Mouse (Mus musculus) cerebellum, adult 2 months (tissue): ENCODE results near the gene Adgrl2. TPM values are rescaled to one million over a fixed set of nuclear protein-coding genes. Genes with fewer than 3 reads are reported as not detected.

Experiments used
- DNase-seq, 2 experiments: peaks; one replicate each; pipeline ENCODE4 v3.0.0; 2021
- H3K27ac ChIP-seq: fragments of 200-500 bp; 2 replicates; pipeline ENCODE4 v1.5.1; 2012; ENCODE audit warnings: low read length, control low read depth, inconsistent platforms; ENCODE audit not compliant: insufficient read depth
- H3K27me3 ChIP-seq: fragments of 200-500 bp; 2 replicates; pipeline ENCODE4 v1.6.1; 2012; ENCODE audit warnings: inconsistent platforms, mild to moderate bottlenecking, low read length, moderate library complexity; ENCODE audit not compliant: control insufficient read depth, insufficient read depth
- H3K4me1 ChIP-seq: fragments of 200-500 bp; 2 replicates; pipeline ENCODE4 v1.6.1; 2011; ENCODE audit warnings: low read length; ENCODE audit not compliant: control insufficient read depth, insufficient read depth
- H3K4me3 ChIP-seq: fragments of 200-500 bp; replicated peaks from 2 replicates; pipeline ENCODE3; 2011; ENCODE audit warnings: mild to moderate bottlenecking, low read depth, low read length, control low read depth; ENCODE audit not compliant: insufficient read depth
- CTCF ChIP-seq: fragments of 200-500 bp; IDR thresholded peaks from 2 replicates; pipeline ENCODE4 v1.5.1; 2011; ENCODE audit warnings: low read depth, mild to moderate bottlenecking, control low read depth, low read length, moderate library complexity, borderline replicate concordance; ENCODE audit not compliant: insufficient read depth
- POLR2A ChIP-seq: fragments of 200-500 bp; IDR thresholded peaks from 2 replicates; pipeline ENCODE4 v1.6.1; 2011; ENCODE audit warnings: low read length, control low read depth, borderline replicate concordance; ENCODE audit not compliant: insufficient read depth
- WGBS: fragments of 180-500 bp; shearing (Covaris S2); methylation state at CpG from one replicate; pipeline ENCODE4 v1.1.7; 2018; 5-methylcytosine and 5-hydroxymethylcytosine counted together
- polyA plus RNA-seq: library from polyadenylated mRNA; depleted of rRNA; stranded (reverse); fragments of >200 nt; gene quantifications from 2 replicates; pipeline ENCODE4 v1.2.3, GENCODE M21; 2012

Adgrl2 gene
- polyA plus RNA-seq, 1 experiment = 39.1 TPM

DNA sequence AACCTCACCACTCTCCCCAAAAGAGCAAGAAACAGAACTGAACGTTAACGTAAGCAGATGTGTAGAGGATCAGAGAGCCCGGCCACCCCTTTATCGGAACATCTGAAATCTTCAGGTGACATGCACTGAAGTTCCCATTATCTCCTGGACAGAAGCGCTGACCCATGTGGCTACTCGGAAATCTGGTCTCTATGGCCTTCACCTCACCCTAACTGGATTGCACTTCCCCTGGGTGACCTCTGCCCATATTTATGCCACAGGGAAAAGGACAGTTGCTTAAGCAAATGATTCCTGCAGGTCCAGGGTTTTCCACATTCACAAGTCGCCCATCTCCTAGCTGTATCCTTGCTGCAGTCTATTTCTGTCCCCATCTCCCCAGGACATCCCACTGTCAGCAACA is 84.9 kb downstream of the Adgrl2 start:
- no peak overlapping the region for H3K4me3 ChIP-seq
- no peak overlapping the region for H3K27ac ChIP-seq
- H3K4me1 ChIP-seq = no peaks in the 10 kb centered on the region
- H3K27me3 ChIP-seq = no peaks in the 10 kb centered on the region
- 89% methylated on average over 7 of the region's 7 CpGs for WGBS
- TF ChIP-seq POLR2A = no peak
- DNase-seq = no peak

DNA sequence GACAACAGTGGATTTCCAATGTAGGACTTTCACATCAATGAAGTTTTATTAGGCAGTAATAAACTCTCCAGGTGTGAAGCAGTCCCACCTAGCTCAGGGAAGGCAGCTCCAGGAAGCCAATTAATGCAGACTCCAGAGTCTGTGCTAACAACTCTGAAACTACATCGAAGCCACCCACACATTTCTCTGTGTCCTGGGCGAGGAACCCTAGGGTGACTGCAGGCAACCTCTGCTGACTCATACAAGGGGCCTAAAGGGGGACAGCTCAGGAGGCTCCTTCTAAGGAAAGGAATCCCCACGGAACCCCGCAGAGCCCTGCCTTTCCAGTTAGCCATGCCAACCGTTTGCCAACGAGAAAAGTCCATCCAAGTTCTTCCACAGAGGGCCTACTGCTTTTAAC is 90.5 kb downstream of the Adgrl2 start:
- Histone ChIP-seq H3K27ac (no peak overlapping the region), H3K27me3 (no peaks in the 10 kb centered on the region), H3K4me3 (no peak overlapping the region), H3K4me1 (no peaks in the 10 kb centered on the region)
- WGBS = 57% methylated on average over 6 of the region's 6 CpGs
- no peak for DNase-seq
- TF ChIP-seq CTCF = no peak
- TF ChIP-seq POLR2A = no peak

DNA sequence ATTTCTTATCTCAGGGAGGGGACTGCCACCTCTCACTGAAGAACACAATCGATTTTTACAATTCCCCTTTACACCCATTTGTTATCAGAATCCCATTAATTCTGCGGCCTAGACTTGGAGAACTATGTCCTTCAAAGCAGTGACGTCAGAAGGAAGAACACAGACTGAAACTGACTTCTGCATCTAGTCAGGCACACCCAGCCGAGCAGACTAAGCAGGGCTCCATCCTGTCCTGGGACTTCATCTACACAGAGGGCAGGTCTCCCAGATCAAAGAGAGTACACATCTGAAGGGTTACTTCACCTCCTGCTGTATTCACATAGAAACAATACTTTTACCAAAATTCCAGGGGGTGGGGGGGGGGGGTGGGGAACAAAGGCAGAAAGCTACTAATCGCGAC is 90.9 kb downstream of the Adgrl2 start:
- TF ChIP-seq POLR2A (no peak), CTCF (no peak)
- Histone ChIP-seq H3K4me3 (no peak overlapping the region), H3K27me3 (no peaks in the 10 kb centered on the region), H3K4me1 (no peaks in the 10 kb centered on the region), H3K27ac (no peak overlapping the region)
- 76% methylated on average over 6 of the region's 6 CpGs for WGBS
- DNase-seq = no peak

DNA sequence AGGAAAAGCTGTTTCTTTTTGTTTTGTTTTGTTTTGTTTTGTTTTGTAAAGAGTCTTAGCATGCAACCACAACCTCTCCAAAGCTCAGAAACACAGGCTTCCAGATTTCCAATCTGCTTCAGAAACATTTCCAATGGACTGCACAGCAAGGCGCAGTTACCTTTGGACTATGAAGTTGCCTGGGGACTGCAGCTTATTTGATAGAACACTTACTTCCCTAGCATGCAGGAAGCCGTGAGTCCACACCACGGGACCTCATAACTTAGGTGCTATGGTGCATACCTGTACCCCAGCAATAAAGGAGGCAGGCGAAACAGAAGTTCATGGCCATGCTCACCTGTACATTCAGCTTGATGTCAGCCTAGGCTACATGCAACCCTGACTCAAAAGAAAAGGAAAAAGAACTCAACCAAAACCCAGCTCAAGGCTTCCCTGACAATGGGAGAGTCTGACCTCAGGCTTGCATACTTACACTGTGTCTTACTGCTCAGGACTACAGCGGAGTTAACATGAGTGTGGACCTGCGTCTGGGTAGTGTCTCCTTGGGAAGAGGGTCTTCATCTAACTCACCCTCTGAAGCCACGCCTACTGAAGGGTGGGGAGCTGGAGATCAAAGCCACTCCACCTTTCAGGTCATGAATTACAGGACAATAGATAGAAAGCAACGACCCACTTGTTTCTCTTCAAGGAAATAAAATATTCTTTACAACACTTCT is 91.7 kb downstream of the Adgrl2 start:
- DNase-seq = no peak
- H3K27ac ChIP-seq = no peak overlapping the region
- no peaks in the 10 kb centered on the region for H3K4me1 ChIP-seq
- H3K27me3 ChIP-seq = no peaks in the 10 kb centered on the region
- H3K4me3 ChIP-seq = no peak overlapping the region
- WGBS = 82% methylated on average over 8 of the region's 8 CpGs
- TF ChIP-seq POLR2A (no peak), CTCF (no peak)

DNA sequence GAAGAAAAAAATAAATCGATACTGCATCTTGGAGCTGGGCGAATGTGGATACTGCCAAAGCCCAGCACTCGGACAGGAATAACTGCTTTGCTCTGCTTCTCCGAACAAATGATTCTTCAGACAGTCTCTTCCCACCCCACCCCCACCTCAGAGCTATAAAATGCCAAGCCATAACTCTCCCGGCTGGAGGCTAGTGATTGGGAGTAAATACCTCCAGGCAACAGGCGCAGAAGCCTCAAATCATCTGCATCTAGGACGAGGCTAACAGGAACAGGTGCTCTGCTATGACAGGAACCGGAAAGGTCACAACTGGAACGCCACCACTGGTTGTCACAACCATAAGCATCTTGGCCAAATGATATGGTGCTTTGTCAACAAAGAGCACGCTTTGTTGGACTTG is 94.1 kb downstream of the Adgrl2 start:
- no peak overlapping the region for H3K27ac ChIP-seq
- no peaks in the 10 kb centered on the region for H3K27me3 ChIP-seq
- H3K4me1 ChIP-seq = no peaks in the 10 kb centered on the region
- TF ChIP-seq CTCF = no peak
- no peak for DNase-seq
- 89% methylated on average over 10 of the region's 10 CpGs for WGBS
- H3K4me3 ChIP-seq = no peak overlapping the region

DNA sequence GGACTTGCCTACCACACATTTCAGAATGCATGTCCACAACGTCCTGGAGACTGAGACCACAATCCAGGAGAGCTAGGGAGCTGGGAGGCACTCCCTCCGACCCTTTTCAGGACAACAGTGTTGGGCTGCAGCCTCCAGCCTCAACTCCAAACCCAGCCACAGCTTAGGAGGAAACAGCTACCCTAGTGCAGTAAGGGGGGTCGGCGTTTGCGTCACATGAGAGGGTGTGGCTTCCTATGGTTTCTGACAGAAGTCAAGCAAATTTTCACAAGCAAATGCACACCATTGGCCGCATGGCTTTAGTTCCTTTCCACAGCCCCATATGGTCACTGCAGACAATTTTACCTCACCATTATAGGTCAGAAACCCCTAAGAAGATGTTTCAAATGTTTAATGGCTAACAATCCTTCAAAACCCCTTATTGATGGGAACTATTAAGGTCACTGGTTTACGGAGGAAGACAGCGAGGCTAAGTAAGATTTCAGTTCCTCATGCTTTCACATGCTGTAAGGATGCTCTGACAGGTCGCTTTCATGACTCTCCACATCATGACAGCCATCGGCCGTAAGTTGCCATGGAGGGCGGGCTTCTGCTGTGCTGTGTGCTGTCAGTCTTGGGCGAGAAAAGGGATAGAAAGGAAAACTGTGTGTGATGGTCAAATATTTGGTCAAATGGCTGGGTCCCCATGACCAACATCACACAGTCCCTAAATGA is 94.8 kb downstream of the Adgrl2 start:
- DNase-seq = no peak

DNA sequence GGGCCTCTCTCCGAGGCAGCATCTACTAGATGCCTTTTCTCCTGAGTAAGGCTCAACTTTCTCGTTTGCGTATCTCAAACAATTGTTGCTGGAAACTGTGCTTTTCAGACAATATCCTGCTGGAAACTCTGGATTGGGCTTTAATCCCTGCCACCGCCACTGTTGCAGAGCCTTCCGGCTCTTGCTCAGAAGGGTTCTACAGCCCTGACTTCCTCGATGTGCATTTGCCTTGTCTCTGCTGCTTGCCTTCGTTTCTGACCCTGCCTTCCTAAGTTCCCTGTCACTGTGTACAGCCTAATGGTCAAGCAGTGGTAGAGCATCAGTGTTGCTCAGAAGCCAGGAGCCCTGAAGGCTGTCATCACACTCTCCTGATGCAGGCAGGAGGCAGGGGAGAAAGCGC is 95.5 kb downstream of the Adgrl2 start:
- Histone ChIP-seq H3K27ac (no peak overlapping the region), H3K4me1 (no peaks in the 10 kb centered on the region), H3K4me3 (no peak overlapping the region), H3K27me3 (no peaks in the 10 kb centered on the region)
- WGBS = 88% methylated on average over 8 of the region's 8 CpGs
- DNase-seq = no peak
- TF ChIP-seq POLR2A (no peak), CTCF (no peak)

More for the DNA sequence above, 94.8 kb downstream of the Adgrl2 start:
- 82% methylated on average over 13 of the region's 13 CpGs for WGBS
- Histone ChIP-seq H3K4me3 (no peak overlapping the region), H3K4me1 (no peaks in the 10 kb centered on the region), H3K27ac (no peak overlapping the region), H3K27me3 (no peaks in the 10 kb centered on the region)
- TF ChIP-seq CTCF (no peak), POLR2A (no peak)

DNA sequence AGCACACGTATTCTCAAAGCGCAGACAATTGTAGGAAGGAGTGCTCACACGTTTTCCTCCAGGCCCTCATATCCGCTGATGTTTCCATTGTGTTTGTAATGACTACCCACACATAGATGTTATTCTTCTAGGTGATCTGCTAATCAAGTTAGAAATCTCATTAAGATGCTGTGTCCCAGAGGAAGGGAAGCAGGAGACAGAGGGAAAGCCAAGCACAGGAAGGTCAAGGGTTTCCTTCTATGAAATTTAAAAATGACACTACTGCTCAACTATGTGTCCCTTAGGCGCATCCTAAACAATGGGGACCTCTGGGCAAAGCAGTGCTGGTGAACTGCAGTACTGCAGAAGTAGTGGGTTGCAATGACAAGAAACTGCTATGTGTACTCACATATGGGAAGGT is 102.5 kb downstream of the Adgrl2 start:
- WGBS = 95% methylated on average over 5 of the region's 5 CpGs
- H3K4me1 ChIP-seq = no peaks in the 10 kb centered on the region
- H3K27me3 ChIP-seq = no peaks in the 10 kb centered on the region
- H3K4me3 ChIP-seq = no peak overlapping the region
- DNase-seq = no peak
- no peak overlapping the region for H3K27ac ChIP-seq
- TF ChIP-seq CTCF = no peak
